Mouse (Mus musculus) forelimb bud, embryonic 11.5 days (tissue): ENCODE results near the gene Ociad1.

ENCODE experiments used
- DNase-seq: peaks from one replicate; pipeline ENCODE4 v3.0.0-alpha.2; 2012; ENCODE audit warnings: low read depth, low spot score

Gene Ociad1

GRCm38 (mm10) chr5:73292502-73293457 lies at the start of gene Ociad1:
Gene Ociad1 (plus strand): TSS chr5:73292784.
- peak; percentile 97 for DNase-seq

GRCm38 (mm10) chr5:73244403-73244802 lies 48.2 kb upstream of the Ociad1 start:
- DNase-seq, result no peak

- DNase-seq, result no peak
Measured at GRCm38 (mm10) chr5:73246414-73246813, 46.2 kb upstream of the Ociad1 start.

- DNase-seq, result no peak
Measured at GRCm38 (mm10) chr5:73248211-73248610, 44.4 kb upstream of the Ociad1 start.

- no peak for DNase-seq
Measured at GRCm38 (mm10) chr5:73249341-73249740, 43.2 kb upstream of the Ociad1 start.

- DNase-seq, result no peak
Measured at GRCm38 (mm10) chr5:73252739-73253138, 39.8 kb upstream of the Ociad1 start.

GRCm38 (mm10) chr5:73254660-73255059 lies 37.9 kb upstream of the Ociad1 start:
- DNase-seq, result peak; percentile 45

- peak; percentile 30 for DNase-seq
Measured at GRCm38 (mm10) chr5:73255321-73256251, 37.0 kb upstream of the Ociad1 start.

- DNase-seq, result peak; percentile 96
Measured at GRCm38 (mm10) chr5:73256352-73257065, 36.1 kb upstream of the Ociad1 start, which contains the start of gene Fryl. Gene Fryl (minus strand): TSS chr5:73256619.

- no peak for DNase-seq
Measured at GRCm38 (mm10) chr5:73257096-73257495, 35.5 kb upstream of the Ociad1 start.

- DNase-seq, result no peak
Measured at GRCm38 (mm10) chr5:73257723-73258122, 34.9 kb upstream of the Ociad1 start.

- no peak for DNase-seq
Measured at GRCm38 (mm10) chr5:73264122-73264521, 28.5 kb upstream of the Ociad1 start.

GRCm38 (mm10) chr5:73265460-73265859 lies 27.1 kb upstream of the Ociad1 start:
- peak; percentile 49 for DNase-seq

GRCm38 (mm10) chr5:73268636-73269213 lies 23.9 kb upstream of the Ociad1 start:
- DNase-seq, result no peak

- no peak for DNase-seq
Measured at GRCm38 (mm10) chr5:73270612-73271011, 22.0 kb upstream of the Ociad1 start.

GRCm38 (mm10) chr5:73273171-73273570 lies 19.4 kb upstream of the Ociad1 start:
- no peak for DNase-seq

GRCm38 (mm10) chr5:73274941-73275340 lies 17.6 kb upstream of the Ociad1 start:
- no peak for DNase-seq

- no peak for DNase-seq
Measured at GRCm38 (mm10) chr5:73279190-73279589, 13.4 kb upstream of the Ociad1 start.

GRCm38 (mm10) chr5:73279732-73280566 lies 12.6 kb upstream of the Ociad1 start:
- DNase-seq, result no peak

- DNase-seq, result no peak
Measured at GRCm38 (mm10) chr5:73280567-73280850, 12.1 kb upstream of the Ociad1 start.
